Mouse (Mus musculus): ENCODE results near the gene Tex37.

The Tex37 gene

DNA sequence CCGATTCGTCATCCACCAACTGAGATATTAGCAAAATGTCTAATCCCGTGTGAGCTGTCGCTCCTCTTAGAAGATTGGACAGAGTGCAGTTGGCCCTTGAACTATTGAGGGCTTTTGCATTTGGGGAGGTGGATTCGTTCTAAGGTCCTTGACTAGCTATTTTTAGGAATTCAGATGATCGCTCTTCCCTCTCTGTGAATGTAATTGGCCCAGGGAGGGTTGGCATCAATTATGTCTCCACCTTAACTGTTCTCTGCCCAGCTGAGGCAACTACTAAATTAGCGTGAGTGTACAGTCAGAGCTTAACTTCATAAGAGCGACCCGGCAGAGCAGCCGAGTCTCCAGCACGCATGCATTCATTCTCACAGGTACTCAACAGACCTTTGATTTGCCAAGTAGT is 30.7 kb downstream of the Tex37 start:
- DNase-seq (ENCODE audit: low read depth, low spot score): no peak

DNA sequence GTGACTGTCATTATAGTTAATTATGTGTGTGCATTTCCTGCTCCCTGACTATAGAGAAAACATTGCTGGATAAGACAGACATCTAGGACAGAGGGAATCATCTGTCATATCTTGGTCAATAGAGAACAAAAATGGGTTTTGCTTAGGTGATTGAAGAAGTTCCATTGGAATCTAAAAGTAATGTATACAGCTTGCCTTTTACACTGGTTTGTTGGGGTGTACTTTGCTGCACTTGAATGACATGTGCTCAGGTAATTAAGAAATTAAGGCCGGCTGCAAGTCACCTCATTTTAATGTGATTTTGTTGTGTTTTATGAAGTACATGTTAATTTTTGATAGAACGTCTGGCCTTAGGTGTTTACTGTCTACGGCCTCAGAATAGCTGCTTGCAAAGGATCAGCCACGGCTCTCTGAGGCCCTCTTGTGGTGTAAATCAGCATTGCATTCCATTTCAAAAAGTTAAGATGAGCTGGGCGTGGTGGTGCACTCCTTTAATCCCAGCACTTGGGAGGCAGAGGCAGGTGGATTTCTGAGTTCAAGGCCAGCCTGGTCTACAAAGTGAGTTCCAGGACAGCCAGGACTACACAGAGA is 37.9 kb downstream of the Tex37 start:
- peak; percentile 47 for DNase-seq (ENCODE audit: low read depth, low spot score)

DNA sequence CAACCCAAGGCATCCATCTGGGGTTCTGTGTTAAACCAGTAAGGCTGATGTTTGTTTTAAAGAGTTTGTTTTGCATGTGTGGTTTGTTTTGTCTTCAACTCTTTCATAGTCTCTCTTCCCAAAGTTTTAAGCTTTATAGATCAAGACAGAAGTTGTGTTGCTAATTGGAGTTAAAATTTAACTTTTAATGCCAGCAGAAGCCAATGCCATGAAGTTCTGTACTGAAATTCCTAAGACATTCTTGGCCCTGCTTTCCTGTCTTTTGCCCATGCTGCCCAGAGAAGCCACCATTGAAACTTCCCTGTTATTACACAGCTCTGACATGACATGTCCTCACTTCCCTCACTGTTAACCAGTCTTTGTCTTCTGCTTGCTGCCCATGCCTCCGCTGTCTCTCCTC is 43.7 kb downstream of the Tex37 start:
- DNase-seq (ENCODE audit: low read depth, low spot score): no peak

DNA sequence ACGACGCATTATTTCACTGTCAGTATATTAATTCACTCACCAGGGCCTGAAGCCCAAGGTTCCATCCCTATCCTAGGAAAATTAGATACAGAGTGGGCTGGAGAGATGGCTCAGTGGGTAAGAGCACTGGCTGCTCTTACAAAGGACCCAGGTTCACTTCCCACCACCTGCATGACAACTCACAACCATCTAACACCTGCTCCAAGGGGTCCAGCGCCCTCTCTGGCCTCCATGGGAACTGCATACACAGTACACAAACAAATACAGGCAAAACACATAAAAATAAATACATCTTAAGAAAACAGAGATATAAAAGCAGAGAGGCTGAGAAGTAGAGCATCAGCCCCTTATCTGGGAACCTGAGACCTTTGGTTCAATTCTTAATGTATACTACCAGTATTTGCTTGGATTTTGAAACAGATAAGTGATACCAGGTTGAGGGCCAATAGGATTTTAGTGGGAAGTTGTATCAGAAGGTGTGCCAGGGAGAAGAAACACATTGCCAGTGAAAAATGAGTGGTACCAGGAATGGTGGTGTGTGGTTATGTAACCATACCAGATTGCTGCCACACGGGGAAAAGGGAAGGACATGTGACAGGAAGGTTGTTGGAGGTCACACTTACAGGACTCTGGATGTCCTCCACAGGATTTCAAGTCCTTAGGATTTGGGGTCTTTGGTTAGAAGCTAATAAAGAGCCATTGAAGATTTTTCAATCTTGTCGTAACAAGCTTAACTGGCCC is 44.5 kb downstream of the Tex37 start:
- no peak for DNase-seq (ENCODE audit: low read depth, low spot score)

DNA sequence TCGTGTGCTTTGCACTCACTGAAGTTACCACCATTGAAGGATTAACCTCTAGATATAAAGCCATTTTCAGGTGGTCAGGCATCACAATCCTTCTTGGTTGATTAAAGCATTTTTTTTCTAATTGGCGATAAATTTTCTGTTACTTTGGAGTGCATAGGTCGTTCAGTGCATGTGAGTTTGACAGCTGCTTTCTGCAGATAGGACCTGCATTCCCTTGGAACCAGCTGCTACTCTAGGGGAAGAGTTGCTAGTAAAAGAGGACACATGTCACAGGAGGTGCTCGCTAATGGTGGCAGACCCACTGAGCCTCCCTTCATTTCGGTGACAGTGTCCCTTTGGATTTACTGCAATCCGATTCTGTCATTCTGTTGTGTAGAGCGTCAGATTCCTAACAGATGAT is 46.2 kb downstream of the Tex37 start:
- DNase-seq (ENCODE audit: low read depth, low spot score): no peak

DNA sequence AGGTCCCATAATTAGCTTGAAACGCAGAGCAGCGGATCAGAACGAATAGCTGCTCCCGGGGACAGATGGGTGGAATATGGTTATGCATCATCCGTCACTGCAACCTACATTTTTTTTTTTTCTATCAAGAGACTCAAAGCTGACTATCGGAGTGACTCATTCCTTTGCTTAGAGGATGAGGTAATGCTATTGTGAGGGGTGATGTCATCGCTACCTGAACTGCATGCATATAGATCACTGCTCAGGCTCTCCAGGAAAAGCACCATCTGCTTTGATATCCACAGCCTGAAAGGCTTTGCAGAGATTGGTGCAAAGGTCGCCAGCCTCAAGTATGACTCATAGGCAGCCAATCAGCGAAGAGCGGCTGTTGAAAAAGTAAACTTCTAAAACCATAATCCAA is 46.6 kb downstream of the Tex37 start:
- peak; percentile 85 for DNase-seq (ENCODE audit: low read depth, low spot score)

DNA sequence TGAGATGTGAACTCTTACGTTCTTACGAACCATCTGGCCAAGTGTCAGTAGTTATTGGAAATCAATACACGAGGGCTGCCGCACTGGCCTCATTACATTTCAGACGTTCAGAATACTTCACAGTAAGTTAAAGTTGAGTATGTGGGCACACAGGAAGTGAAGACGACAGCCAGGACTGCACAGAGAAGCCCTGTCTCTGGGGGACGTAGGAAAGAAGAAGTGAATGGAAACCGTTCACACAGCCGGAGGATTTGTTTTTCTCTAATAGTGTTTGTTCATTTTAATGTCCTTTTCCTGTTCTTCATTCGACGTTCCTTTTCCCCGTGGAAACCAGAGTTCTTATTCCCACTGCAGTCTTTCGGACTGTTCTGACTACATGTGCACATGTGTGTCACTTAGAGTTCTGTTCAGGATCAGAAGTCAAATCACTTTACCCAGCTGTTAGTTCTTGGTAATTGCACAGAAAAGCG is 47.2 kb downstream of the Tex37 start:
- DNase-seq (ENCODE audit: low read depth, low spot score): no peak

DNA sequence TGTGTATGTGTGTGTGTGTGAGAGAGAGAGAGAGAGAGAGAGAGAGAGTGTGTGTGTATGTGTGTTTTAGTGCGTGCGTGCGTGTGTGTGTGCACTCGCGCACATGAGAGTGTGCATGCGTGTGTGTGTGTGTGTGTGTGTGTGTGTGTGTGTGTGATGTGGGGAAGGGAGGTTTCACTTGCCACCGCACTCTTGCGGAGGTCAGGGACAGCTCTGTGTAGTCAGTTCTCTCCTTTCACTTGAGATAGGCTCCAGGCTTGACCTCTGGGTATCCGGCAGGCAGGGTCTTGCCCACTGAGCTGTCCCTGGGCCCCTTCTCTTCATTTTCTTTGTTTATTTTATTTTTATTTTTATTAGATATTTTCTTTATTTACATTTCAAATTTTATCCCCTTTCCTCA is 51.4 kb downstream of the Tex37 start:
- DNase-seq (ENCODE audit: low read depth, low spot score): no peak

DNA sequence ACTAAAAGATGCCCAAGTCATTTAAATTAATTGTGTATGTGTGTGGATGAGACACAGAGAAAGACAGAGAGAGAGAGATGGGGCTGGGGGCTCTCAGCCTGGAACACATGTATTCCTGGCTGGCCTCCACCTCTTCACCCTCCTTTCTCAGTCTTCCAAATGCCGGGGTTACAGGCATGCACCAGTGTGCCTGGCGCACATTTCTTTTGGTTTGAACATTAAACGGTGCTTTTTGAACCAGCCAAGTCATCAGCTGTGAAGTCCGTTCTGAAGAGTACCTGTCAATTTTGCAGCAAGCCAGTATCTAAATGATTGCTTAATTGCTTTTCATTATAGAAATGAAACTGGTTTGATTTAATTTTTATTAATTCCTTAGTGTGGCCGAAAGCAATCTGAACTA is 52.0 kb downstream of the Tex37 start:
- DNase-seq (ENCODE audit: low read depth, low spot score): no peak

DNA sequence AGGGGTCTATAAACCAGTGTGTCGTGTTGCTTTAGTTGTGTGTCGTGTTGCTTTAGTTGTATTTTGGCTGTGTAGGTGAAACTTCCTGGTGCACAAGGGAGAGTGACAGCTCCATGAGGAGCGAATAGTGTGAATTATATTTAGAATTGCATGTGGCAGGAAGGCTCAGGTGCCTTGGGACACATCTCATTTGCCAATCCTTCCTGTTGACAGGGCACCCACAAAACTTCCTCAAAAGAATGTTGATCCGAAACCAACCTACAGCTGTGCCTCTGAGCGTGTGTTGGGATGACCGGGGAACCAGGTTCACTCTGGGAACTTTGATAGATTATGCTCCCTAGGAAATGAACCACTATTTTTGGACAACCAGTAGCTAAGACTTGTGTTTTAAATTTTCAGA is 54.4 kb downstream of the Tex37 start:
- DNase-seq (ENCODE audit: low read depth, low spot score): no peak
